Mouse (Mus musculus): ENCODE data around the gene Galnt2. TPM values are rescaled to one million over a fixed set of nuclear protein-coding genes. Genes with fewer than 3 reads are reported as not detected.

Gene Galnt2
- polyA plus RNA-seq, 1 experiment from 2014 or later, result 63.7 TPM

GRCm38 (mm10) chr8:124239350-124239749, 8.2 kb downstream of the Galnt2 start:
- H3K4me2 ChIP-seq, result no peak overlapping the region
- no peak overlapping the region for H3K9ac ChIP-seq
- ATAC-seq (ENCODE audit: low FRiP score, low read depth), result no peak
- no peak overlapping the region for H3K4me3 ChIP-seq
- H3K27me3 ChIP-seq, result no peaks in the 10 kb centered on the region
- no peaks in the 10 kb centered on the region for H3K36me3 ChIP-seq
- H3K4me1 ChIP-seq (replicated peaks), result peaks cover 50% of the 10 kb centered on the region
- no peak overlapping the region for H3K27ac ChIP-seq (replicated peaks)
- no peaks in the 10 kb centered on the region for H3K9me3 ChIP-seq
- 81% methylated on average over 6 of the region's 6 CpGs for WGBS

- Histone ChIP-seq H3K4me1 (replicated peaks) (peaks cover 38% of the 10 kb centered on the region), H3K9me3 (no peaks in the 10 kb centered on the region), H3K4me3 (no peak overlapping the region), H3K9ac (no peak overlapping the region), H3K36me3 (no peaks in the 10 kb centered on the region), H3K27ac (replicated peaks) (peak overlapping the region; percentile 46; the same call in 1 of the 2 replicates), H3K27me3 (no peaks in the 10 kb centered on the region), H3K4me2 (no peak overlapping the region)
- WGBS, result 57% methylated on average over 8 of the region's 8 CpGs
- no peak for ATAC-seq (ENCODE audit: low FRiP score, low read depth)
Observed at GRCm38 (mm10) chr8:124240932-124241331, 9.7 kb downstream of the Galnt2 start.

GRCm38 (mm10) chr8:124242208-124242607, 11.0 kb downstream of the Galnt2 start:
- no peak for ATAC-seq (ENCODE audit: low FRiP score, low read depth)
- no peaks in the 10 kb centered on the region for H3K9me3 ChIP-seq
- H3K36me3 ChIP-seq, result no peaks in the 10 kb centered on the region
- no peak overlapping the region for H3K27ac ChIP-seq (replicated peaks)
- H3K4me2 ChIP-seq, result no peak overlapping the region
- H3K4me3 ChIP-seq, result no peak overlapping the region
- 72% methylated on average over 6 of the region's 6 CpGs for WGBS
- peaks cover 38% of the 10 kb centered on the region for H3K4me1 ChIP-seq (replicated peaks)
- H3K27me3 ChIP-seq, result no peaks in the 10 kb centered on the region
- no peak overlapping the region for H3K9ac ChIP-seq

- Histone ChIP-seq H3K9me3 (no peaks in the 10 kb centered on the region), H3K27me3 (no peaks in the 10 kb centered on the region), H3K9ac (no peak overlapping the region), H3K4me3 (no peak overlapping the region), H3K4me2 (no peak overlapping the region), H3K4me1 (replicated peaks) (peaks cover 38% of the 10 kb centered on the region), H3K36me3 (no peaks in the 10 kb centered on the region), H3K27ac (replicated peaks) (no peak overlapping the region)
- ATAC-seq (ENCODE audit: low FRiP score, low read depth), result no peak
- WGBS, result 98% methylated on average over 5 of the region's 5 CpGs
Observed at GRCm38 (mm10) chr8:124242913-124243312, 11.7 kb downstream of the Galnt2 start.

- H3K4me1 ChIP-seq (replicated peaks), result peaks cover 17% of the 10 kb centered on the region
- ATAC-seq (ENCODE audit: low FRiP score, low read depth), result no peak
- WGBS, result 85% methylated on average over 6 of the region's 6 CpGs
- H3K27ac ChIP-seq (replicated peaks), result no peak overlapping the region
- H3K27me3 ChIP-seq, result no peaks in the 10 kb centered on the region
- H3K9me3 ChIP-seq, result no peaks in the 10 kb centered on the region
- H3K9ac ChIP-seq, result no peak overlapping the region
- no peak overlapping the region for H3K4me3 ChIP-seq
- H3K4me2 ChIP-seq, result no peak overlapping the region
- no peaks in the 10 kb centered on the region for H3K36me3 ChIP-seq
Observed at GRCm38 (mm10) chr8:124247581-124247980, 16.4 kb downstream of the Galnt2 start.

- no peak for ATAC-seq (ENCODE audit: low FRiP score, low read depth)
- H3K4me3 ChIP-seq, result no peak overlapping the region
- H3K9ac ChIP-seq, result no peak overlapping the region
- WGBS, result 95% methylated on average over 6 of the region's 6 CpGs
- H3K36me3 ChIP-seq, result no peaks in the 10 kb centered on the region
- H3K27ac ChIP-seq (replicated peaks), result no peak overlapping the region
- no peaks in the 10 kb centered on the region for H3K27me3 ChIP-seq
- H3K4me2 ChIP-seq, result no peak overlapping the region
- H3K4me1 ChIP-seq (replicated peaks), result peaks cover 22% of the 10 kb centered on the region
- no peaks in the 10 kb centered on the region for H3K9me3 ChIP-seq
Observed at GRCm38 (mm10) chr8:124248688-124249087, 17.5 kb downstream of the Galnt2 start.

- Histone ChIP-seq H3K4me3 (no peak overlapping the region), H3K9ac (no peak overlapping the region), H3K4me1 (replicated peaks) (peaks cover 22% of the 10 kb centered on the region), H3K36me3 (no peaks in the 10 kb centered on the region), H3K4me2 (no peak overlapping the region), H3K9me3 (no peaks in the 10 kb centered on the region), H3K27me3 (no peaks in the 10 kb centered on the region), H3K27ac (replicated peaks) (no peak overlapping the region)
- ATAC-seq (ENCODE audit: low FRiP score, low read depth), result no peak
- WGBS, result 51% methylated on average over 3 of the region's 3 CpGs
Observed at GRCm38 (mm10) chr8:124250255-124250654, 19.1 kb downstream of the Galnt2 start.

- Histone ChIP-seq H3K27me3 (no peaks in the 10 kb centered on the region), H3K4me2 (no peak overlapping the region), H3K9me3 (no peaks in the 10 kb centered on the region), H3K4me1 (replicated peaks) (peaks cover 23% of the 10 kb centered on the region), H3K27ac (replicated peaks) (no peak overlapping the region), H3K36me3 (no peaks in the 10 kb centered on the region), H3K4me3 (no peak overlapping the region), H3K9ac (no peak overlapping the region)
- 22% methylated on average over 4 of the region's 4 CpGs for WGBS
- no peak for ATAC-seq (ENCODE audit: low FRiP score, low read depth)
Observed at GRCm38 (mm10) chr8:124250785-124251184, 19.6 kb downstream of the Galnt2 start.

- WGBS, result 87% methylated on average over 5 of the region's 5 CpGs
- Histone ChIP-seq H3K9ac (no peak overlapping the region), H3K36me3 (no peaks in the 10 kb centered on the region), H3K4me1 (replicated peaks) (peaks cover 41% of the 10 kb centered on the region), H3K9me3 (no peaks in the 10 kb centered on the region), H3K27ac (replicated peaks) (no peak overlapping the region), H3K4me2 (no peak overlapping the region), H3K27me3 (no peaks in the 10 kb centered on the region), H3K4me3 (no peak overlapping the region)
- ATAC-seq (ENCODE audit: low FRiP score, low read depth), result no peak
Observed at GRCm38 (mm10) chr8:124252533-124252950, 21.4 kb downstream of the Galnt2 start.

- H3K9ac ChIP-seq, result no peak overlapping the region
- H3K4me1 ChIP-seq (replicated peaks), result peaks cover 46% of the 10 kb centered on the region
- H3K36me3 ChIP-seq, result no peaks in the 10 kb centered on the region
- H3K9me3 ChIP-seq, result no peaks in the 10 kb centered on the region
- H3K4me3 ChIP-seq, result no peak overlapping the region
- no peaks in the 10 kb centered on the region for H3K27me3 ChIP-seq
- H3K27ac ChIP-seq (replicated peaks), result no peak overlapping the region
- no peak for ATAC-seq (ENCODE audit: low FRiP score, low read depth)
- H3K4me2 ChIP-seq, result no peak overlapping the region
- WGBS, result 89% methylated on average over 6 of the region's 6 CpGs
Observed at GRCm38 (mm10) chr8:124253939-124254338, 22.7 kb downstream of the Galnt2 start.

- WGBS, result 37% methylated on average over 9 of the region's 9 CpGs
- Histone ChIP-seq H3K36me3 (no peaks in the 10 kb centered on the region), H3K4me3 (no peak overlapping the region), H3K4me1 (replicated peaks) (peaks cover 38% of the 10 kb centered on the region), H3K4me2 (no peak overlapping the region), H3K9ac (no peak overlapping the region), H3K9me3 (no peaks in the 10 kb centered on the region), H3K27me3 (no peaks in the 10 kb centered on the region), H3K27ac (replicated peaks) (peak overlapping the region; percentile 69)
- ATAC-seq (ENCODE audit: low FRiP score, low read depth), result no peak
Observed at GRCm38 (mm10) chr8:124256841-124257240, 25.6 kb downstream of the Galnt2 start.

GRCm38 (mm10) chr8:124257363-124257762, 26.2 kb downstream of the Galnt2 start:
- H3K4me2 ChIP-seq, result no peak overlapping the region
- H3K4me1 ChIP-seq (replicated peaks), result peaks cover 43% of the 10 kb centered on the region
- no peak overlapping the region for H3K4me3 ChIP-seq
- H3K27ac ChIP-seq (replicated peaks), result peak overlapping the region; percentile 69
- H3K9me3 ChIP-seq, result no peaks in the 10 kb centered on the region
- 19% methylated on average over 10 of the region's 10 CpGs for WGBS
- peak; percentile 38; the same call in 1 of the 2 replicates for ATAC-seq (ENCODE audit: low FRiP score, low read depth)
- no peaks in the 10 kb centered on the region for H3K27me3 ChIP-seq
- H3K36me3 ChIP-seq, result no peaks in the 10 kb centered on the region
- no peak overlapping the region for H3K9ac ChIP-seq

- Histone ChIP-seq H3K4me1 (replicated peaks) (peaks cover 56% of the 10 kb centered on the region), H3K36me3 (no peaks in the 10 kb centered on the region), H3K9ac (no peak overlapping the region), H3K27me3 (no peaks in the 10 kb centered on the region), H3K4me3 (no peak overlapping the region), H3K27ac (replicated peaks) (no peak overlapping the region), H3K9me3 (no peaks in the 10 kb centered on the region), H3K4me2 (no peak overlapping the region)
- ATAC-seq (ENCODE audit: low FRiP score, low read depth), result no peak
- 88% methylated on average over 4 of the region's 4 CpGs for WGBS
Observed at GRCm38 (mm10) chr8:124259146-124259545, 28.0 kb downstream of the Galnt2 start.
